Mouse (Mus musculus): Measurements from ENCODE around the gene Sdk2. TPM values are rescaled to one million over a fixed set of nuclear protein-coding genes. Genes with fewer than 3 reads are reported as not detected.

The Sdk2 gene
- polyA plus RNA-seq, 1 experiment from 2014 or later, result 0.66 TPM

DNA sequence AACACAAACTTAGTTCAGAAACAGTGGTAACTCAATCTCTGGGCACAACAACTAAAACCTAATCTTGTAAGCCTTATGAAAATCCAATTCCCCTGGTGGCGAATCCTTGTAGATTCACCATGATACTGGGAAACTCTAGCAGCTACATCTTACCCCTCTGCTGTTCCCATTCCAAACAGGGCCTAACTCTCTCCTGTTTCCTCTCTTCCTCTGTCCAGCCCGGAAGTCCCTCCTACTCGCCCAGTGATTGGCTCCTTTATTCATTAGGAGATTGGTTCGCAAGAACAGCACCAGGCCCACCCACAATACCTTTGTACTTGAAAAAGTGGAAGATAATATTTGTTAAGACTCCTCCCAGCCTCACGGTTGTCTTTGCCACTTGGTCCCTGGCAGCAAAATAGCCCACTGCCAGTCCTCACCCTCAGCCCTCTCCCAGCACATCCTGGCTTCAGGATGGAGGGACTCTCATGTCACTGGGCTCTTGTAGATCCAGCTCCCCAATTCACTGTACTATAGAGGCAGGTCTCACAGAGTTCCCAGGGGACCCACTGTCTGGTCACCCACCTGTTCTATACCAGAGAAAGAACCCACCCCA is 178.6 kb downstream of the Sdk2 start:
- no peaks in the 10 kb centered on the region for H3K9me3 ChIP-seq (ENCODE audit: control insufficient read depth)
- no peak overlapping the region for H3K9ac ChIP-seq (ENCODE audit: low read depth, low read length)
- no peak overlapping the region for H3K4me2 ChIP-seq (replicated peaks; ENCODE audit: low read depth)
- no peaks in the 10 kb centered on the region for H3K36me3 ChIP-seq (ENCODE audit: control insufficient read depth, insufficient read depth)
- ATAC-seq, result no peak
- H3K4me3 ChIP-seq (ENCODE audit: low read depth, low read length), result no peak overlapping the region
- TF ChIP-seq CTCF (IDR thresholded peaks at IDR 0.05; ENCODE audit: low read depth), result no peak
- H3K4me1 ChIP-seq (replicated peaks; ENCODE audit: control insufficient read depth, insufficient read depth, low read length), result no peaks in the 10 kb centered on the region
- 80% methylated on average over 5 of the region's 5 CpGs for WGBS
- H3K27ac ChIP-seq (ENCODE audit: low read depth, low read length), result no peak overlapping the region
- no peaks in the 10 kb centered on the region for H3K27me3 ChIP-seq (replicated peaks; ENCODE audit: control insufficient read depth, insufficient read depth, low read length)

- no peak for TF ChIP-seq CTCF (IDR thresholded peaks at IDR 0.05; ENCODE audit: low read depth)
- H3K27ac ChIP-seq (ENCODE audit: low read depth, low read length), result no peak overlapping the region
- no peaks in the 10 kb centered on the region; the same call in 1 of the 2 replicates for H3K27me3 ChIP-seq (replicated peaks; ENCODE audit: control insufficient read depth, insufficient read depth, low read length)
- no peaks in the 10 kb centered on the region for H3K36me3 ChIP-seq (ENCODE audit: control insufficient read depth, insufficient read depth)
- no peak overlapping the region for H3K9ac ChIP-seq (ENCODE audit: low read depth, low read length)
- H3K4me3 ChIP-seq (ENCODE audit: low read depth, low read length), result no peak overlapping the region
- ATAC-seq, result no peak
- no peak overlapping the region for H3K4me2 ChIP-seq (replicated peaks; ENCODE audit: low read depth)
- H3K4me1 ChIP-seq (replicated peaks; ENCODE audit: control insufficient read depth, insufficient read depth, low read length), result no peaks in the 10 kb centered on the region
- no peaks in the 10 kb centered on the region for H3K9me3 ChIP-seq (ENCODE audit: control insufficient read depth)
- WGBS, result 48% methylated on average over 7 of the region's 7 CpGs
Observed at GRCm38 (mm10) chr11:113886299-113886698, 180.5 kb downstream of the Sdk2 start.

DNA sequence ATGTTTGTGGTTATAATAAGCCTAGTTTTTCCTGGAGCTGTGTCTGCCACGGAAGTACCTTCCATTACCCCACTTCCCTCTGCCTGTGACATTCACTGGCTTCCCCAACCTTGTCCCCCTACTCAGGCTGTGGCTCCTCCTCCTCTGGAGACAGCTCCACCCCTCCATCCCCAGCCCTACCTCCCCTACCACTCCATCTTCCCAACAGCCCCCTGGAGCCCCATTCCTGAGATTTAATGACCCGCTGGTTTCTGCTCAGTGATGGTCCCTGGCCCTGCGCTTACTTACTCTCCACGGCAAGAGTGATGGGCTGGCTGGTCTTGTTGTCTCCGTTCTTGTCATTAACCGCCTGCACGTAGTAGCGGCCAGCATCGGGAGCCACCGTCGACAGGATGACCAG is 181.9 kb downstream of the Sdk2 start:
- Histone ChIP-seq H3K27me3 (replicated peaks; ENCODE audit: control insufficient read depth, insufficient read depth, low read length) (no peaks in the 10 kb centered on the region; the same call in 1 of the 2 replicates), H3K9ac (ENCODE audit: low read depth, low read length) (no peak overlapping the region), H3K36me3 (ENCODE audit: control insufficient read depth, insufficient read depth) (no peaks in the 10 kb centered on the region), H3K9me3 (ENCODE audit: control insufficient read depth) (no peaks in the 10 kb centered on the region), H3K4me1 (replicated peaks; ENCODE audit: control insufficient read depth, insufficient read depth, low read length) (no peaks in the 10 kb centered on the region), H3K4me2 (replicated peaks; ENCODE audit: low read depth) (no peak overlapping the region), H3K27ac (ENCODE audit: low read depth, low read length) (no peak overlapping the region), H3K4me3 (ENCODE audit: low read depth, low read length) (no peak overlapping the region)
- no peak for ATAC-seq
- WGBS, result 80% methylated on average over 11 of the region's 11 CpGs
- no peak for TF ChIP-seq CTCF (IDR thresholded peaks at IDR 0.05; ENCODE audit: low read depth)

DNA sequence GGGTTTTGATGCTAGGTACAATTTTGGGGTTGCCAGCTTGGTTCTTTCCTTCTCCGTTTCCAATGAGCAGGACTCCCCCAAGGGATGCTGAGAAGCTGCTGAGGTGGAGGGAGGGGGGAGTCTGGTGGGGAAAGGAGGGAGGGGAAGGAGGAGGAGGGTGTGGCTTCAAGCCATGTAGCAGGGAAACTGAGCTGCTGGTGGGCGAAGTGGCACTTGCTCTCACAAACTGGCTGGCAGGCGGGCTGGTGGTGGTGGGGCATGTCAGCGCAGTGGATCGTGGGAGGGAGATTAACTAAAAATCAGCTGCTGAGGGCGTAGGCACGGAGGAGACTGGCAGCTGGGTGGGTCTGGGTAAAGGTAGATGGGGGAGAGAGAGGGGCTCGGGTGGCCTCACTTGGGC is 183.8 kb downstream of the Sdk2 start:
- WGBS, result 81% methylated on average over 8 of the region's 8 CpGs
- H3K27me3 ChIP-seq (replicated peaks; ENCODE audit: control insufficient read depth, insufficient read depth, low read length), result no peaks in the 10 kb centered on the region; the same call in 1 of the 2 replicates
- no peak overlapping the region for H3K4me3 ChIP-seq (ENCODE audit: low read depth, low read length)
- no peak for ATAC-seq
- no peak overlapping the region for H3K4me2 ChIP-seq (replicated peaks; ENCODE audit: low read depth)
- no peak overlapping the region for H3K9ac ChIP-seq (ENCODE audit: low read depth, low read length)
- H3K9me3 ChIP-seq (ENCODE audit: control insufficient read depth), result no peaks in the 10 kb centered on the region
- H3K27ac ChIP-seq (ENCODE audit: low read depth, low read length), result no peak overlapping the region
- H3K36me3 ChIP-seq (ENCODE audit: control insufficient read depth, insufficient read depth), result no peaks in the 10 kb centered on the region
- H3K4me1 ChIP-seq (replicated peaks; ENCODE audit: control insufficient read depth, insufficient read depth, low read length), result no peaks in the 10 kb centered on the region
- TF ChIP-seq CTCF (IDR thresholded peaks at IDR 0.05; ENCODE audit: low read depth), result no peak

DNA sequence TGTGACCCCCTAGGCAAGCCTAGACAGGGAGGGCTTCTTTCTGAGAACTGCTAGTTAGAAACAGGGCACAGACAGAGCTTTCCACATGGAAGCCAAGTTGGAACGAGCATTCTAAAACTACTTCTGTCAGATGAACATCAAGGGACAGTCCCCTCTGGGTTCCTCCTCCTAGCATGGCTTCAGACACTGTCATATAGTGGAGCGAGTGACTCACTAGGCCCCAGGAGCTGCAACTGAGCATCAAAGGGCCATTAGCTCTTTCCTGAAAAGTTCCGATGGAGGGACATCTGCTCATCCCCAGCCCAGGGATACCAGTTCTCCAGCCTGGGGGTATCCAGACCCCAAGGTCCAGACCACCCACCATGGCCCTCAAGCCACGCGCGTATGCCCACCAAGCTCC is 185.0 kb downstream of the Sdk2 start:
- no peaks in the 10 kb centered on the region for H3K4me1 ChIP-seq (replicated peaks; ENCODE audit: control insufficient read depth, insufficient read depth, low read length)
- no peaks in the 10 kb centered on the region for H3K36me3 ChIP-seq (ENCODE audit: control insufficient read depth, insufficient read depth)
- TF ChIP-seq CTCF (IDR thresholded peaks at IDR 0.05; ENCODE audit: low read depth), result no peak
- H3K4me2 ChIP-seq (replicated peaks; ENCODE audit: low read depth), result no peak overlapping the region
- H3K4me3 ChIP-seq (ENCODE audit: low read depth, low read length), result no peak overlapping the region
- ATAC-seq, result no peak
- no peaks in the 10 kb centered on the region; the same call in 1 of the 2 replicates for H3K27me3 ChIP-seq (replicated peaks; ENCODE audit: control insufficient read depth, insufficient read depth, low read length)
- WGBS, result 88% methylated on average over 6 of the region's 6 CpGs
- no peak overlapping the region for H3K9ac ChIP-seq (ENCODE audit: low read depth, low read length)
- H3K9me3 ChIP-seq (ENCODE audit: control insufficient read depth), result no peaks in the 10 kb centered on the region
- H3K27ac ChIP-seq (ENCODE audit: low read depth, low read length), result no peak overlapping the region

DNA sequence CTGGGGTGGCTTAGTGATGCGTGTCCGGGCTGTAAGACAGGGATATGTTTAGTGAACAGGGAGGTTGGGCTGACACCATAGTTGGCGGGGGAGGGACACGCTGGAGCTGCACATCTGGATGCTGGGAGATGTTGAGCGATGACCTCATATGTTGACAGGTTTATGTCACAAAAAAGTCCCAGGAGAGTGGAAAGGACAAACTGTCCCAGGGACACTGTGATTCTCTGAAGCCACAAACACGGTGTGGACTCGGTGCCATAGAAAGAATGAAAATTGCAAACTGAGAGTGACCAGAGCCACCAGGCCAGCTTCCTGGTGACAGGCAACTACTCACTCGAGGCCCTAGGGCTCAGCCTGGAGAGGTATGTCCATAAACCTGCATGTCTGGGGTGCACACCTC is 199.8 kb downstream of the Sdk2 start:
- Histone ChIP-seq H3K9ac (ENCODE audit: low read depth, low read length) (no peak overlapping the region), H3K27me3 (replicated peaks; ENCODE audit: control insufficient read depth, insufficient read depth, low read length) (no peaks in the 10 kb centered on the region), H3K9me3 (ENCODE audit: control insufficient read depth) (no peaks in the 10 kb centered on the region), H3K4me2 (replicated peaks; ENCODE audit: low read depth) (no peak overlapping the region), H3K4me3 (ENCODE audit: low read depth, low read length) (no peak overlapping the region), H3K4me1 (replicated peaks; ENCODE audit: control insufficient read depth, insufficient read depth, low read length) (no peaks in the 10 kb centered on the region), H3K27ac (ENCODE audit: low read depth, low read length) (no peak overlapping the region), H3K36me3 (ENCODE audit: control insufficient read depth, insufficient read depth) (no peaks in the 10 kb centered on the region)
- TF ChIP-seq CTCF (IDR thresholded peaks at IDR 0.05; ENCODE audit: low read depth), result no peak
- no peak for ATAC-seq
- WGBS, result 87% methylated on average over 8 of the region's 8 CpGs

GRCm38 (mm10) chr11:113865627-113866026 is 201.2 kb downstream of the Sdk2 start:
- H3K9me3 ChIP-seq (ENCODE audit: control insufficient read depth), result no peaks in the 10 kb centered on the region
- WGBS, result 32% methylated on average over 8 of the region's 8 CpGs
- ATAC-seq, result peak; percentile 74
- no peak overlapping the region for H3K27ac ChIP-seq (ENCODE audit: low read depth, low read length)
- no peak overlapping the region for H3K4me2 ChIP-seq (replicated peaks; ENCODE audit: low read depth)
- H3K4me3 ChIP-seq (ENCODE audit: low read depth, low read length), result no peak overlapping the region
- H3K9ac ChIP-seq (ENCODE audit: low read depth, low read length), result no peak overlapping the region
- H3K36me3 ChIP-seq (ENCODE audit: control insufficient read depth, insufficient read depth), result no peaks in the 10 kb centered on the region
- no peaks in the 10 kb centered on the region for H3K4me1 ChIP-seq (replicated peaks; ENCODE audit: control insufficient read depth, insufficient read depth, low read length)
- no peaks in the 10 kb centered on the region for H3K27me3 ChIP-seq (replicated peaks; ENCODE audit: control insufficient read depth, insufficient read depth, low read length)
- TF ChIP-seq CTCF (IDR thresholded peaks at IDR 0.05; ENCODE audit: low read depth), result peak; percentile 99
